Mouse (Mus musculus) midbrain, postnatal 0 days (tissue): ENCODE measurements at regions not wholly inside any gene's neighbourhood (a gene's known extent, or its start where the extent isn't known, plus 50 kb on each side); places are given as distances from the start of the nearest gene placed in this dataset.

Source experiments
- ATAC-seq: fragments of 200-750 bp; cut with Nextera tagmentation; 2 replicates; pipeline ENCODE4 v1.8.0; 2017; ENCODE audit warnings: moderate number of reproducible peaks, mild to moderate bottlenecking, moderate TSS enrichment, moderate library complexity; ENCODE audit not compliant: low FRiP score
- DNase-seq: peaks from one replicate; pipeline ENCODE4 v3.0.0-alpha.2; 2015; ENCODE audit warnings: low spot score
- H3K27ac ChIP-seq: fragments of 300-500 bp; sonication (generic); 2 replicates; pipeline ENCODE4 v1.5.1; 2014; ENCODE audit warnings: low read depth, mild to moderate bottlenecking, low read length, mixed read lengths
- H3K27me3 ChIP-seq: fragments of 300-500 bp; sonication (generic); 2 replicates; pipeline ENCODE4 v1.6.1; 2014; ENCODE audit warnings: low read length, control low read depth, mixed read lengths; ENCODE audit not compliant: insufficient read depth
- H3K36me3 ChIP-seq: fragments of 300-500 bp; sonication (generic); 2 replicates; pipeline ENCODE4 v1.6.1; 2014; ENCODE audit warnings: low read length, control low read depth, mixed read lengths; ENCODE audit not compliant: insufficient read depth
- H3K4me1 ChIP-seq: fragments of 300-500 bp; sonication (generic); 2 replicates; pipeline ENCODE4 v1.6.1; 2014; ENCODE audit warnings: mild to moderate bottlenecking, control low read depth, antibody characterized with exemption, low read length, mixed read lengths; ENCODE audit not compliant: insufficient read depth
- H3K4me2 ChIP-seq: fragments of 300-500 bp; sonication (generic); 2 replicates; pipeline ENCODE4 v1.6.1; 2014; ENCODE audit warnings: low read depth, mild to moderate bottlenecking, low read length, mixed read lengths; ENCODE audit not compliant: poor library complexity, severe bottlenecking
- H3K4me3 ChIP-seq: fragments of 300-500 bp; sonication (generic); 2 replicates; pipeline ENCODE4 v1.5.1; 2014; ENCODE audit warnings: low read depth, mild to moderate bottlenecking, low read length, moderate library complexity
- H3K9ac ChIP-seq: fragments of 300-500 bp; sonication (generic); replicated peaks from 2 replicates; pipeline ENCODE4 v1.6.1; 2014; ENCODE audit warnings: mild to moderate bottlenecking, low read length, moderate library complexity, mixed read lengths; ENCODE audit not compliant: poor library complexity, severe bottlenecking
- H3K9me3 ChIP-seq: fragments of 300-500 bp; sonication (generic); 2 replicates; pipeline ENCODE4 v1.6.1; 2016; ENCODE audit warnings: low read length, control low read depth
- CTCF ChIP-seq: IDR thresholded peaks from 2 replicates; pipeline ENCODE4 v1.5.1; 2016; ENCODE audit warnings: antibody characterized with exemption, mild to moderate bottlenecking
- WGBS: fragments of 180-500 bp; shearing (Covaris S2); extraction: QIAGEN DNeasy Blood & Tissue Kit; methylation state at CpG from one replicate; pipeline ENCODE4 v1.1.7; 2014; 5-methylcytosine and 5-hydroxymethylcytosine counted together

DNA sequence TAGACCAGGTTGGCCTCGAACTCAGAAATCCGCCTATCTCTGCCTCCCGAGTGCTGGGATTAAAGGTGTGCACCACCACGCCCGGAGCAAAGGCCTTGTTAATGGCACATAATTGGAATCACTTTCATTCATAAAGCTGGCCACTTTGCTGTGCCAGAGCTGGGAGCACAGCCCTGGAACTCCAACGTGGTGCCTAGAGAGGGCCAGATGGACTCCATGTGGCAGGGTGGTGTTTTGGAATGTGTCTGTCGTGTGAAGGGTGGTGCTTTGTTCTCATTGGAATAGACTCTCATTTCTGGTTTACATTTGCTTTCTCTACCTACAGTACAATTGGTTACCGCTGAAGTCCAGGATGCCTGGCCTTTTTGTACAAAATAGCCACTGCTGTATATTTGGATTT is 150.2 kb downstream of the Cartpt start:
- Histone ChIP-seq H3K27ac (no peak overlapping the region), H3K9me3 (no peaks in the 10 kb centered on the region), H3K4me2 (no peak overlapping the region), H3K27me3 (no peaks in the 10 kb centered on the region), H3K4me1 (peaks cover 3% of the 10 kb centered on the region; the same call in 1 of the 2 replicates), H3K4me3 (no peak overlapping the region), H3K36me3 (no peaks in the 10 kb centered on the region), H3K9ac (no peak overlapping the region)
- WGBS, result 85% methylated on average over 8 of the region's 8 CpGs
- DNase-seq (no peak), ATAC-seq (no peak)
- TF ChIP-seq CTCF, result no peak

DNA sequence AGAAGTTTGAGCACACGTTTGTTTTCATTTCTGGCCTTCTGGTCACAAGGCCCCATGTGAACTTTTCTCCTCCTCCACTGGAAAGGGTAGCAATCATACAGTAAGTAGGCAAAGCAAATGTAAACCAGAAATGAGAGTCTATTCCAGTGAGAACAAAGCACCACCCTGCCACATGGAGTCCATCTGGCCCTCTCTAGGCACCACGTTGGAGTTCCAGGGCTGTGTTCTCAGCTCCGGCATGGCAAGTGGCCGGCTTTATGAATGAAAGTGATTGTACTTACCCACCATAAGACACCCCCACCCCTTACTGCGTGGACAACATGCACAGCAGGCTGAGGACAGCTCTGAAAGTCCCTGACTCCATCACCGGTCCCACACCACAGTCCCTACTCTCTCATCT is 151.5 kb downstream of the Cartpt start:
- no peak for ATAC-seq
- Histone ChIP-seq H3K27ac (no peak overlapping the region), H3K36me3 (no peaks in the 10 kb centered on the region), H3K27me3 (no peaks in the 10 kb centered on the region), H3K9ac (no peak overlapping the region), H3K9me3 (no peaks in the 10 kb centered on the region), H3K4me3 (no peak overlapping the region), H3K4me1 (peaks cover 7% of the 10 kb centered on the region; the same call in 1 of the 2 replicates), H3K4me2 (no peak overlapping the region)
- 80% methylated on average over 6 of the region's 6 CpGs for WGBS
- TF ChIP-seq CTCF, result no peak
- DNase-seq, result no peak

DNA sequence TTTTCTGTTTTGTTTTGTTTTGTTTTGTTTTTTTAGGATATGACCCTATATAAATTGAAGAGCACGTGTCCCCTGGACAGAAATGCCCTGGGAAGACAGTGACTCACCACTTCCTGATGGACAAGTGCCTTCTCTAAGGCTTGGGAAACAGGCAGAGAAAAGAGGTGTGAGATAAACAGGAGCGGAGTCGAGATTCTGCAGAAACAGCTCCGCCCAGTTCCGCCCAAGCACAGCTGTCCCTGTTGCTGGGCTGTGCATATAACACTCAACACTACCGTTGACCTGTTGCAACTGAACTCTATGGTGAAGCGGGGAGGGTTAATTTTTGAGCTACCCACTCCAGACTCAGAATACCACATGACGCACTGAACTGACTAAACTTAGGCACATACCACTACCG is 152.8 kb downstream of the Cartpt start:
- 92% methylated on average over 9 of the region's 9 CpGs for WGBS
- no peaks in the 10 kb centered on the region for H3K36me3 ChIP-seq
- no peak overlapping the region for H3K4me3 ChIP-seq
- H3K4me1 ChIP-seq, result peaks cover 4% of the 10 kb centered on the region; the same call in 1 of the 2 replicates
- DNase-seq (no peak), ATAC-seq (no peak)
- no peak overlapping the region for H3K27ac ChIP-seq
- H3K9ac ChIP-seq, result no peak overlapping the region
- H3K4me2 ChIP-seq, result no peak overlapping the region
- no peaks in the 10 kb centered on the region for H3K9me3 ChIP-seq
- no peaks in the 10 kb centered on the region for H3K27me3 ChIP-seq
- no peak for TF ChIP-seq CTCF

DNA sequence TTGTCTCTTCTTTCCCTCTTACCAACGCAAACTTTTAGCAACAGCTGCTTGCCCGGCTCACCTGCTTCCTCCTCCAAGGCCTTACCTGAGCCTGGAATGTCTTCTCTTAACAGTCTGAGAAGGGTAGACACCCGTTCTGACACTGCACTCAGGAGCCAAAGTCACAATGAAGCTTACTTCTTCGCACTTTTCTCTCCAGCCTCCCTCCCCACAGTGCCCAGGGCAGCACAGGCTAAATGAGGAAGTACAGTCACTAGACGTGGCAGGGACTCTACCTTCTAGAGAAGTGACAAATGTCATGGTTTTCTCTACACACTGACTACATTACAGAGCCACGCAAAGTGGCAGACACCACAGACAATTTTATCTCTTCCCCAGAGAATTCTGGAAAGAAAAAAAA is 155.4 kb downstream of the Cartpt start:
- DNase-seq, result no peak
- Histone ChIP-seq H3K27me3 (no peaks in the 10 kb centered on the region), H3K36me3 (no peaks in the 10 kb centered on the region), H3K9me3 (no peaks in the 10 kb centered on the region), H3K27ac (no peak overlapping the region), H3K4me3 (no peak overlapping the region), H3K4me1 (peaks cover 4% of the 10 kb centered on the region; the same call in 1 of the 2 replicates), H3K4me2 (no peak overlapping the region), H3K9ac (no peak overlapping the region)
- 82% methylated on average over 6 of the region's 6 CpGs for WGBS
- no peak for TF ChIP-seq CTCF
- ATAC-seq, result no peak

DNA sequence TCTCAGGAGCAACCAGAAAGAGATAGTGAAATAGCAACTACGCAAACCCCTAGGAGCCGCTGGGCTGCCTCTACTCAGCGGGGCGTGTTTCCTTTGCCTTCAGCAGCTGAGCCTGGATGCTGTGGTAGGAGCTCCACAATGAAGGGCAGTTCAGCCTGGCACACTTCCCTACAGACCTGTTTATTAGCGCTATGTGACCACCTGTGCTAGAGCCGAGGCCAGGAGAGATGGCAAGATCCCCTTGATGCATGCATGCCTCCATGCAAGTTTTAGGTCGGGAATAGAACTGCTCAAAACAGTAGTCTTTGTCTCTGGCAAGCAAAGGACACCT is 156.1 kb downstream of the Cartpt start:
- H3K4me2 ChIP-seq, result no peak overlapping the region
- H3K9ac ChIP-seq, result no peak overlapping the region
- no peaks in the 10 kb centered on the region for H3K27me3 ChIP-seq
- no peak for TF ChIP-seq CTCF
- H3K9me3 ChIP-seq, result no peaks in the 10 kb centered on the region
- DNase-seq (no peak), ATAC-seq (no peak)
- no peak overlapping the region for H3K27ac ChIP-seq
- 56% methylated on average over 7 of the region's 7 CpGs for WGBS
- H3K4me1 ChIP-seq, result peaks cover 4% of the 10 kb centered on the region; the same call in 1 of the 2 replicates
- no peaks in the 10 kb centered on the region for H3K36me3 ChIP-seq
- H3K4me3 ChIP-seq, result no peak overlapping the region

DNA sequence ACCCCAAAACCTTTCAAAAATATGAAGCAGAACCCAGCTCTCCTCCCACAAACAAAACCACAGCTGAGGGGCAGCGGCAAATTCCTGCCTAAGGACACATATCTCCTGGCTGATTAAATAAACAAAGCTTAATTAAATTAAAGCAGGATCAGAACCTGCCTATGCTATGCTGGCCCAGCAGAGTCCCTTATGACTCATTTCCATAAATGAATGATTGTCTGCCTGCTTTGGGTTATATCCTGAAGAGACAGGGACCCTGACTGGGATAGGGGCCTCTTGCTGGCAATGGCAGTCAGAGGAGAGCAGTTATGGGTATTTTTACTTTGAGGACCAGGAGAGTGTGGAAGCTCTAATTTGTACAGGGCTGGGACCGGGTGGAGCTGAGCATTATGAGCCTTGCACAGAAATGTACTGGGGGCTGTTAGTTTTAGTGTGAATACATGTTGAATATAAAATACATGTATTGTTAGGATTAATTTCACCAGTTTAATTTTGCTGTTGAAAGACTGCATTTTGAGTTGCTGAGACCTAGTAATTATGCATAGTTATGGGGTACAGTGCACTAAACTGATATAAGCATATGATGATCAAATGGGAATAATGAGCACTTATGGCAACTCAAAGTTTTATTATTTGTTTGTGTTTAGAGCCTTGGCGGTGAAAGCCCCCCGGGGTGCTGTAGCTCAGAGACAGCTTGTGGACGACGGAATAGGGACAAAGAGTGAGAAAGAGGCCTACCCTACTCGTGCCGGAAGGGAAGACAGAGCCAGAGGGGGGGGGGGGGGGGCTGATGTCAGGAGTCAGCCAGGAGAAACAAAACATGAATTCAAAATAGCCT is 156.7 kb downstream of the Cartpt start:
- ATAC-seq, result no peak
- Histone ChIP-seq H3K9me3 (no peaks in the 10 kb centered on the region), H3K4me2 (no peak overlapping the region), H3K27me3 (no peaks in the 10 kb centered on the region), H3K4me1 (peaks cover 4% of the 10 kb centered on the region; the same call in 1 of the 2 replicates), H3K9ac (no peak overlapping the region), H3K4me3 (no peak overlapping the region), H3K27ac (no peak overlapping the region), H3K36me3 (no peaks in the 10 kb centered on the region)
- TF ChIP-seq CTCF, result no peak
- no peak for DNase-seq
- 30% methylated on average over 8 of the region's 8 CpGs for WGBS
